Mouse (Mus musculus) neural tube, embryonic 11.5 days (tissue): ENCODE measurements around the gene A430005L14Rik. TPM values are rescaled to one million over a fixed set of nuclear protein-coding genes. Genes with fewer than 3 reads are reported as not detected.

Experiments
- ATAC-seq: fragments of 200-750 bp; cut with Nextera tagmentation; 2 replicates; pipeline ENCODE4 v1.8.0; 2017; ENCODE audit warnings: moderate number of reproducible peaks, mild to moderate bottlenecking, moderate TSS enrichment, moderate library complexity; ENCODE audit not compliant: insufficient read depth, low FRiP score, low TSS enrichment
- DNase-seq: peaks from one replicate; pipeline ENCODE4 v3.0.0-alpha.2; 2015; ENCODE audit warnings: low spot score
- H3K27ac ChIP-seq: fragments of 300-500 bp; sonication (generic); 2 replicates; pipeline ENCODE4 v1.5.1; 2014; ENCODE audit warnings: low read depth, mild to moderate bottlenecking, low read length
- H3K27me3 ChIP-seq: fragments of 300-500 bp; sonication (generic); 2 replicates; pipeline ENCODE4 v1.6.1; 2014; ENCODE audit warnings: mild to moderate bottlenecking, low read length, mixed read lengths; ENCODE audit not compliant: control insufficient read depth, insufficient read depth
- H3K36me3 ChIP-seq: fragments of 300-500 bp; sonication (generic); 2 replicates; pipeline ENCODE4 v1.6.1; 2014; ENCODE audit warnings: mild to moderate bottlenecking, low read length, moderate library complexity, mixed read lengths; ENCODE audit not compliant: control insufficient read depth, insufficient read depth
- H3K4me1 ChIP-seq: fragments of 300-500 bp; sonication (generic); 2 replicates; pipeline ENCODE4 v1.6.1; 2014; ENCODE audit warnings: low read length, mixed read lengths; ENCODE audit not compliant: control insufficient read depth, insufficient read depth
- H3K4me2 ChIP-seq: fragments of 300-500 bp; sonication (generic); 2 replicates; pipeline ENCODE4 v1.6.1; 2014; ENCODE audit warnings: low read depth, mild to moderate bottlenecking, moderate library complexity
- H3K4me3 ChIP-seq: fragments of 300-500 bp; sonication (generic); 2 replicates; pipeline ENCODE4 v1.5.1; 2014; ENCODE audit warnings: low read depth, low read length
- H3K9ac ChIP-seq: fragments of 300-500 bp; sonication (generic); 2 replicates; pipeline ENCODE4 v1.6.1; 2014; ENCODE audit warnings: mild to moderate bottlenecking, low read length
- H3K9me3 ChIP-seq: fragments of 300-500 bp; sonication (generic); 2 replicates; pipeline ENCODE4 v1.6.1; 2016; ENCODE audit warnings: low read length; ENCODE audit not compliant: control insufficient read depth
- WGBS: fragments of 180-500 bp; shearing (Covaris S2); extraction: QIAGEN DNeasy Blood & Tissue Kit; methylation state at CpG from one replicate; pipeline ENCODE4 v1.1.7; 2014; 5-methylcytosine and 5-hydroxymethylcytosine counted together
- polyA plus RNA-seq: library from polyadenylated mRNA; unstranded; fragments of >200 nt; fragmentation: Nextera tagmentation; extraction: Ambion mirVana; gene quantifications from 2 replicates; pipeline ENCODE4 v1.2.1, GENCODE M21; 2014

The A430005L14Rik gene
- polyA plus RNA-seq, 1 experiment from 2014 or later, result 104 TPM

GRCm38 (mm10) chr4:153929921-153930320 lies 27.1 kb upstream of the A430005L14Rik start:
- Histone ChIP-seq H3K4me2 (no peak overlapping the region), H3K9me3 (no peaks in the 10 kb centered on the region), H3K4me3 (no peak overlapping the region), H3K4me1 (no peaks in the 10 kb centered on the region), H3K27ac (no peak overlapping the region), H3K36me3 (no peaks in the 10 kb centered on the region), H3K27me3 (no peaks in the 10 kb centered on the region), H3K9ac (no peak overlapping the region)
- DNase-seq, result no peak
- no peak for ATAC-seq
- WGBS, result 76% methylated on average over 4 of the region's 4 CpGs

- Histone ChIP-seq H3K9me3 (no peaks in the 10 kb centered on the region), H3K27me3 (no peaks in the 10 kb centered on the region), H3K9ac (no peak overlapping the region), H3K36me3 (no peaks in the 10 kb centered on the region), H3K27ac (no peak overlapping the region), H3K4me1 (no peaks in the 10 kb centered on the region), H3K4me3 (no peak overlapping the region), H3K4me2 (no peak overlapping the region)
- WGBS, result 74% methylated on average over 4 of the region's 4 CpGs
- ATAC-seq (no peak), DNase-seq (peak; percentile 52)
Observed at GRCm38 (mm10) chr4:153943243-153943642, 13.8 kb upstream of the A430005L14Rik start.

- H3K27me3 ChIP-seq, result no peaks in the 10 kb centered on the region
- H3K4me2 ChIP-seq, result no peak overlapping the region
- H3K27ac ChIP-seq, result no peak overlapping the region
Observed at GRCm38 (mm10) chr4:153944261-153944660, 12.8 kb upstream of the A430005L14Rik start.

GRCm38 (mm10) chr4:153945741-153946140 lies 11.3 kb upstream of the A430005L14Rik start:
- H3K27me3 ChIP-seq, result no peaks in the 10 kb centered on the region

More at GRCm38 (mm10) chr4:153944261-153944660, 12.8 kb upstream of the A430005L14Rik start:
- Histone ChIP-seq H3K4me1 (no peaks in the 10 kb centered on the region), H3K9me3 (no peaks in the 10 kb centered on the region), H3K9ac (no peak overlapping the region), H3K4me3 (no peak overlapping the region), H3K36me3 (no peaks in the 10 kb centered on the region)
- DNase-seq (no peak), ATAC-seq (no peak)
- WGBS, result 65% methylated on average over 6 of the region's 6 CpGs

GRCm38 (mm10) chr4:153950372-153950771 lies 6.7 kb upstream of the A430005L14Rik start:
- Histone ChIP-seq H3K36me3 (no peaks in the 10 kb centered on the region), H3K4me1 (no peaks in the 10 kb centered on the region; the same call in 1 of the 2 replicates), H3K4me3 (no peak overlapping the region), H3K27me3 (no peaks in the 10 kb centered on the region), H3K4me2 (no peak overlapping the region), H3K9me3 (no peaks in the 10 kb centered on the region), H3K27ac (no peak overlapping the region), H3K9ac (no peak overlapping the region)
- DNase-seq (no peak), ATAC-seq (no peak)
- WGBS, result 60% methylated on average over 2 of the region's 2 CpGs

More at GRCm38 (mm10) chr4:153945741-153946140, 11.3 kb upstream of the A430005L14Rik start:
- H3K4me2 ChIP-seq, result no peak overlapping the region
- 82% methylated on average over 6 of the region's 6 CpGs for WGBS
- no peaks in the 10 kb centered on the region for H3K9me3 ChIP-seq
- no peaks in the 10 kb centered on the region for H3K4me1 ChIP-seq
- ATAC-seq (no peak), DNase-seq (no peak)
- no peak overlapping the region for H3K4me3 ChIP-seq
- no peak overlapping the region for H3K27ac ChIP-seq
- H3K36me3 ChIP-seq, result no peaks in the 10 kb centered on the region
- H3K9ac ChIP-seq, result no peak overlapping the region

GRCm38 (mm10) chr4:153951150-153951549 lies 5.9 kb upstream of the A430005L14Rik start:
- ATAC-seq (no peak), DNase-seq (no peak)
- H3K27ac ChIP-seq, result no peak overlapping the region

GRCm38 (mm10) chr4:153951692-153952091 lies 5.3 kb upstream of the A430005L14Rik start:
- ATAC-seq (no peak), DNase-seq (no peak)
- H3K9me3 ChIP-seq, result no peaks in the 10 kb centered on the region
- no peak overlapping the region for H3K4me3 ChIP-seq
- H3K4me1 ChIP-seq, result no peaks in the 10 kb centered on the region; the same call in 1 of the 2 replicates
- H3K4me2 ChIP-seq, result no peak overlapping the region
- H3K9ac ChIP-seq, result no peak overlapping the region
- H3K36me3 ChIP-seq, result no peaks in the 10 kb centered on the region
- WGBS, result 35% methylated on average over 5 of the region's 5 CpGs
- no peaks in the 10 kb centered on the region for H3K27me3 ChIP-seq
- no peak overlapping the region for H3K27ac ChIP-seq

More at GRCm38 (mm10) chr4:153951150-153951549, 5.9 kb upstream of the A430005L14Rik start:
- Histone ChIP-seq H3K27me3 (no peaks in the 10 kb centered on the region), H3K36me3 (no peaks in the 10 kb centered on the region), H3K4me3 (no peak overlapping the region), H3K4me1 (no peaks in the 10 kb centered on the region; the same call in 1 of the 2 replicates), H3K4me2 (no peak overlapping the region), H3K9me3 (no peaks in the 10 kb centered on the region), H3K9ac (no peak overlapping the region)
- 66% methylated on average over 3 of the region's 3 CpGs for WGBS

GRCm38 (mm10) chr4:153955651-153956050 lies 1.4 kb upstream of the A430005L14Rik start:
- Histone ChIP-seq H3K4me1 (peaks cover 7% of the 10 kb centered on the region), H3K9ac (no peak overlapping the region), H3K9me3 (no peaks in the 10 kb centered on the region), H3K4me3 (no peak overlapping the region), H3K27me3 (no peaks in the 10 kb centered on the region), H3K4me2 (no peak overlapping the region), H3K27ac (no peak overlapping the region), H3K36me3 (peaks cover 3% of the 10 kb centered on the region; the same call in 1 of the 2 replicates)
- ATAC-seq (no peak), DNase-seq (no peak)
- 86% methylated on average over 8 of the region's 8 CpGs for WGBS

- ATAC-seq (peak; percentile 62), DNase-seq (no peak)
- peaks cover 12% of the 10 kb centered on the region for H3K36me3 ChIP-seq
- peak overlapping the region; percentile 92 for H3K9ac ChIP-seq
- H3K4me3 ChIP-seq, result peak overlapping the region; percentile 81
- peaks cover 7% of the 10 kb centered on the region; the same call in 1 of the 2 replicates for H3K4me1 ChIP-seq
- peak overlapping the region; percentile 85 for H3K27ac ChIP-seq
- H3K4me2 ChIP-seq, result peak overlapping the region; percentile 82
- under 1% methylated on average over 37 of the region's 37 CpGs for WGBS
- H3K9me3 ChIP-seq, result no peaks in the 10 kb centered on the region
- H3K27me3 ChIP-seq, result no peaks in the 10 kb centered on the region
Observed at GRCm38 (mm10) chr4:153957444-153958250, 610 bp downstream of the A430005L14Rik start.
